Mouse (Mus musculus): ENCODE results near the gene Pigb. TPM values are rescaled to one million over a fixed set of nuclear protein-coding genes. Genes with fewer than 3 reads are reported as not detected.
A peak's percentile ranks its signal among the peaks of the same experiment; 100 is the strongest.

Pigb gene
- total and polyA plus RNA-seq, 3 experiments = 3.8 to 15.9 (median 5.7) TPM

DNA sequence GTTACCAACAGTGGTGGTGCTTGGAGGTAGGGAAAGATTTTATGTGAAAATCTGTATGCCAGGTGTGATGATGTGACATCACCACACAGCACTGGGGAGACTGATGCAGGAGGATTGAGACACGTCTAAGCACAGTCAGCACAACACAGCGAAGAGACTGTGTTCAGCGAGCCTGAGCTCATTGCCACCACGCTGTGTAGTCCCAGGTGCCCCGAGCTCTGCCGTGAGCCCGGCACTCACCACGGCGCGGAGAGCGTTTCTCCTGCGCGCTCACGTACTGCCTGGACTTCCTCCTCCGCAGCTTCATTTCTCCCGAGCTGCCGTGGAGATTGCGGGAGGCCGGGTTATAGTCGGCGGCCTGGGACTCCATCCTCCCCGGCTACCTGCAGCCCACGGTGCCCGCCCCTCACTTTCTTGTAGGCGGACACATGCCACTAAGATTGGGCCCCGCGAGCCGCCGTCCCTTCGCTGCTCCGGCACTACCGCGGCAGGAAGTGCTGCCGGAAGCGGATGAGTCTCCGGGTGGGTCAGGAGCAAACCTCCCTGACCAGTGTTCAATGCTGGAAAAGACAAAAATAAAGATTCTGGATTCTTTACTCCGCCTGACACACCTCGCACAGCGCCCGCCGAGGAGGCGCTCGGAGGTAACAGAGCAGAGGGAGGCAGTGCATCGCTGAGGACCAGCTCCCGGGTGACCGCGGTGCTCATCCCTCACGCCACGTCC is 794 bp downstream of the Pigb start:
- no peak; the same call in none of the 2 replicates for TF ChIP-seq NELFE (IDR thresholded peaks at IDR 0.05; ENCODE audit: low read depth, low read length)
- TF ChIP-seq CTCF (conservative IDR thresholded peaks at IDR 0.05 in 1 of 2, IDR thresholded peaks at IDR 0.05 in 1 of 2; ENCODE audit: low read depth in 2 of 2, low read length in 2 of 2) = no peak
- no peak for TF ChIP-seq RAD21 (IDR thresholded peaks at IDR 0.05; ENCODE audit: low read depth, low read length)
- peak; percentile 88; the same call in 1 of the 2 replicates for TF ChIP-seq MXI1 (IDR thresholded peaks at IDR 0.05; ENCODE audit: low read depth, low read length)
- peak; percentile 81 for TF ChIP-seq POLR2A (IDR thresholded peaks at IDR 0.05; ENCODE audit: low read depth, low read length)
- no peak; the same call in 1 of the 2 replicates for TF ChIP-seq IRF4 (IDR thresholded peaks at IDR 0.05; ENCODE audit: low read depth, low read length)
- TF ChIP-seq SIN3A (IDR thresholded peaks at IDR 0.05; ENCODE audit: low read length) = peak; percentile 94
- peak; percentile 32 for TF ChIP-seq MYC (IDR thresholded peaks at IDR 0.05; ENCODE audit: low read depth, low read length)
- TF ChIP-seq POLR2AphosphoS2 (IDR thresholded peaks at IDR 0.05; ENCODE audit: low read depth, low read length) = no peak; the same call in 1 of the 2 replicates
- no peak for TF ChIP-seq USF2 (conservative IDR thresholded peaks at IDR 0.05; ENCODE audit: low read depth, low read length)
- no peak for TF ChIP-seq ZC3H11A (IDR thresholded peaks at IDR 0.05; ENCODE audit: low read depth, low read length)
- TF ChIP-seq UBTF (IDR thresholded peaks at IDR 0.05; ENCODE audit: low read depth, low read length) = peak; percentile 46; the same call in 1 of the 2 replicates
- peak; percentile 62; the same call in 1 of the 2 replicates for TF ChIP-seq TBP (conservative IDR thresholded peaks at IDR 0.05; ENCODE audit: low read depth, low read length)
- no peak for TF ChIP-seq PAX5 (IDR thresholded peaks at IDR 0.05; ENCODE audit: low read length)
- TF ChIP-seq MEF2A (IDR thresholded peaks at IDR 0.05; ENCODE audit: borderline replicate concordance, low read depth, low read length) = peak; percentile 43; the same call in 1 of the 2 replicates
- TF ChIP-seq TCF12 (IDR thresholded peaks at IDR 0.05; ENCODE audit: low read depth, low read length) = peak; percentile 78
- TF ChIP-seq HCFC1 (IDR thresholded peaks at IDR 0.05; ENCODE audit: low read depth, low read length) = peak; percentile 85
- TF ChIP-seq ZMIZ1 (IDR thresholded peaks at IDR 0.05; ENCODE audit: low read depth, low read length) = peak; percentile 52; the same call in 1 of the 2 replicates
- peak; percentile 59 for TF ChIP-seq MAX (IDR thresholded peaks at IDR 0.05; ENCODE audit: low read length)
- TF ChIP-seq ELF1 (IDR thresholded peaks at IDR 0.05; ENCODE audit: low read depth, low read length) = peak; percentile 95
- TF ChIP-seq CHD1 (IDR thresholded peaks at IDR 0.05; ENCODE audit: low read depth, low read length) = no peak
- TF ChIP-seq KAT2A (IDR thresholded peaks at IDR 0.05; ENCODE audit: insufficient replicate concordance, low read length) = 0 out of 2 replicates have a peak, but pooled peaks have one; percentile 73
- TF ChIP-seq RCOR1 (conservative IDR thresholded peaks at IDR 0.05; ENCODE audit: low read depth, low read length) = no peak
- TF ChIP-seq GABPA (IDR thresholded peaks at IDR 0.05; ENCODE audit: insufficient replicate concordance, low read depth, low read length) = no peak; the same call in 1 of the 2 replicates
- Histone ChIP-seq H3K79me2 (replicated peaks; ENCODE audit: control insufficient read depth, extremely low read depth, insufficient read depth, poor library complexity, severe bottlenecking) (peaks cover 12% of the 10 kb centered on the region), H3K9me3 (replicated peaks; ENCODE audit: low read length) (no peaks in the 10 kb centered on the region), H3K9ac (ENCODE audit: insufficient read depth, low read depth) (peak overlapping the region; percentile 88), H3K27ac (ENCODE audit: insufficient read depth, low read depth) (peak overlapping the region; percentile 27; the same call in 1 of the 2 replicates), H3K4me3 (replicated peaks in 1 of 3; ENCODE audit: low read depth in 2 of 3, low read length in 2 of 3, poor library complexity in 1 of 3) (peak overlapping the region; percentile 72 to 99 (median 94)), H3K4me1 (ENCODE audit: control insufficient read depth in 1 of 2, insufficient read depth in 2 of 2) (peaks cover 3 to 20% of the 10 kb centered on the region in 2 experiments; a peak in 2 of 4 replicates), H3K4me2 (ENCODE audit: insufficient read depth, low read depth, poor library complexity, severe bottlenecking) (peak overlapping the region; percentile 59), H3K27me3 (replicated peaks) (no peaks in the 10 kb centered on the region), H3K36me3 (replicated peaks in 1 of 2; ENCODE audit: control insufficient read depth in 1 of 2, insufficient read depth in 1 of 2, low read length in 1 of 2) (peaks cover 6 to 33% of the 10 kb centered on the region in 2 experiments)
- dilution Hi-C loops (cut with MboI; ENCODE audit: extremely low pct_ligation_motif_present, extremely low pct_unique_long_range_greater_than_20kb, low sequenced_read_pairs) = no loop called here
- in situ Hi-C loops (cut with MboI; ENCODE audit: low pct_ligation_motif_present, low pct_unique_long_range_greater_than_20kb, low sequenced_read_pairs) = no loop called here
- DNase-seq (ENCODE audit: extremely low read depth) = peak; percentile 83
